Mouse (Mus musculus): ENCODE data around the gene Arhgap10.

The Arhgap10 gene

DNA sequence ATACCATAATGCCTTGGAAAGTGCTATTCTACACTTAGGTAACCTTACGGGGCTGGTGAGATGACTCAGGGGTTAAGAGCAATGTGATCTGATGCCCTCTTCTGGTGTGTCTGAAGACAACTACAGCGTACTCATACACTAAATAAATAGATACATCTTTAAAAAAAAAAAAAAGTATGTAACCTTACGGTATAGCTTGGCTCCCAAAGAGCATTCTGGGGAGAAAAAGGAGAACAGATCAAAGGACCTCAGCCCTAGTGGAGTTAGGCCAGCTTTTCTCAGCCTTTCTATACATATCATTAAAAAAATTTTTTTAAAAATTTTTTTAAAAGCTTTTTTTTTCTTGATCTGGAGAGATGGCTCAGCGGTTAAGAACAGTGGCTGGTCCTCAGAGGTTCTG lies 2.8 kb upstream of the Arhgap10 start:
- in situ Hi-C loops (cut with MboI; ENCODE audit: low pct_unique_long_range_greater_than_20kb in 1 of 2, low sequenced_read_pairs in 2 of 2, unreplicated experiment in 1 of 2): loop anchor here (10.0 kb wide), 2 partner anchors 96 to 106 kb away; no protein-coding TSS in a partner anchor

DNA sequence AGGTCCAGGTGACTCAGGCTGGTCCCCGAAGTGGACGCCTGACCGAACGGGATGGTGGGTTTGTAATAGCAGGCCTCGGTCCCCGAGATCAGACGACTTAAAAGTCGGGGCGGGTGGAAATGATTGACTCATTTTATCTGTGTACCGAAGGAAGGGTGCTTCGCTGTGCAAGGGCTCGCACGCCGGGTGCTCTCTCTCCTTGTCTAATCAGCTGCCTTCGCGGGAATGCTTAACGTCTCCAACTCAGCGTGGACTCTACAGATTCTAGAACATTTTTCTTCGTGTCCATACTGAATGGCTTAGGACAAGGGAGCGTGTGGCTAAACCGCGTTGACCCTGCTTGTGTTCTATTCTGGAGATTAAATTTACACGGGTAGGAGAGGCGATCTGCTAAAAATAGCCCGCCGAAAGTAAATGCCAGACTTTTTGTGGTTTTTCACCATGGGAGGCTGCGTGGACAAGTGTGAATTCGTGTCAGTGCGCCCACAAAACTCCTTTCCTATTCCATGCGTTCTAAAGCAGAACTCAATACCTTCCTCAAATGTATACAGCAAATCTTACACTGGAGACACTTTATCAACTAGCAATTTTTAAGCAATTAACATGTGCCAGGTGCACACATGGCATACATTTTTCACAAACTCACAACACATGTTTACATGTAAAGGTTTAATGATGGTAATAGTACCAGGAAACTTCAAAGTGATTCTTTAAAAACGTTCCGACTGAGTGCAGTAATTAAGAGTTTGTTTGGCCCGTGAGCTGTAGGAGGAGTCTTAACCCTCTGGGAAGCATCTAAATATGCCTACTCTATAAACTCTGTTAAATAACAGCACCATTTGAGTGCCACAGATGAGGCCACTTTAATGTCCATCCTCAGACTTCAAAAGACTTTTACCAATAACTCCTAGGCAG lies 705 bp upstream of the Arhgap10 start:
- in situ Hi-C loops (cut with MboI; ENCODE audit: low pct_unique_long_range_greater_than_20kb in 1 of 2, low sequenced_read_pairs in 2 of 2, unreplicated experiment in 1 of 2): no loop called here

DNA sequence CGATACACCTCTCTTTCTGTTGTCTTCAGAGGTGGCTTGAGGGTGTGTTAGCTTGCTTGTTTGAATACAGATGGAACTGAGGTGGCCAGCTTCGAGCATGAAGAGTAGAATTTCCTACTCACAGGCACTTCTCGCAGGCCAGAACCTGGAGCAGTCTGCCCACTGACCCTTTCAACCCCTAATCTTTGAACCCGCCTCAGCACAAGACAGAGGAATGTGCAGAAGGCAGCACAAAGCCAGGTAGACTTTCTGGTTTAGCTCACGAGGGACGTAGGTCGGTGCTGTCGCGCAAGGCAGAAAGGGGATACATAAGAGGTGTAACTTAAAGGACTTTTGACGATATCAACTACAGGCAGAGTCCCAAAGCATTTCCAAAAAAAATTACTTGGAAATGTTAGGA lies 908 bp downstream of the Arhgap10 start:
- in situ Hi-C loops (cut with MboI; ENCODE audit: low pct_unique_long_range_greater_than_20kb in 1 of 2, low sequenced_read_pairs in 2 of 2, unreplicated experiment in 1 of 2): no loop called here

DNA sequence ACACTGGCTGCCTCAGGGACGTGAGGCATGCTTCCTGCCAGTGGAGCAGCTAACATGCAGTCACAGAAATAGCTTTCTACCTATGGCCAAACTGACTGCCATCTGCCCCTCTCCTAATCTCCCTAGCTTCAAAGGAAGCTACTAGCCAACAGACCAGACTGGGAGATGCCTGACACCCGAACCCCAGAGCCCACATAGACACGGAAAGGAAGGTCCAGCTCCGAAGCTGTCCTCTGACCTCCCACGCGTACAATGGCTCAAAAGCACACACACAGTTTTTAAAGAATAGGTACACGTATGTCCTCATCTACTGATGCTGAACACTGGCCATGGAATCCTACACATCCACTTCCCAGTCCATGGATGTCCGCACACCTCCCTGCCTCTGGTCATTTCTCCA lies 2.0 kb downstream of the Arhgap10 start:
- in situ Hi-C loops (cut with MboI; ENCODE audit: low pct_unique_long_range_greater_than_20kb in 1 of 2, low sequenced_read_pairs in 2 of 2, unreplicated experiment in 1 of 2): no loop called here

DNA sequence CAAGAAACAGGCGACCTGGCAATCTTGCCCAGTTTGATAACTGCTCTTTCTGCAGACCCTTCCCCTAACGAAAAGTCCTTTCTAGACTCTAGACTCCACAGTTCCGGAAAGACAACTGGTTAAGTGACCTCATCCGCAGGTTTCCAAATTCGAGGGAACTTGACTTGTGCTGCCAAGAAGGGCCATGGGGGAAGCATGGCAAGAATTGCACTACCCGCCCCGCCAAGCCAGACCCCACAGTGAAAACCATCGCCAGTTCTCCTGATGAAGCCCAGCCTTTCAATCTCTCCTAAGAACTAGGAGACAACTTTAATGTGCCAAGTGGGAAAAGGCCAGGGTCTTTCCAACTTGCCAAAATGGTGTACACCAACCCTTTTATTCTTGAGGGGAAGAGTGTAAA lies 2.6 kb downstream of the Arhgap10 start:
- in situ Hi-C loops (cut with MboI; ENCODE audit: low pct_unique_long_range_greater_than_20kb in 1 of 2, low sequenced_read_pairs in 2 of 2, unreplicated experiment in 1 of 2): no loop called here

DNA sequence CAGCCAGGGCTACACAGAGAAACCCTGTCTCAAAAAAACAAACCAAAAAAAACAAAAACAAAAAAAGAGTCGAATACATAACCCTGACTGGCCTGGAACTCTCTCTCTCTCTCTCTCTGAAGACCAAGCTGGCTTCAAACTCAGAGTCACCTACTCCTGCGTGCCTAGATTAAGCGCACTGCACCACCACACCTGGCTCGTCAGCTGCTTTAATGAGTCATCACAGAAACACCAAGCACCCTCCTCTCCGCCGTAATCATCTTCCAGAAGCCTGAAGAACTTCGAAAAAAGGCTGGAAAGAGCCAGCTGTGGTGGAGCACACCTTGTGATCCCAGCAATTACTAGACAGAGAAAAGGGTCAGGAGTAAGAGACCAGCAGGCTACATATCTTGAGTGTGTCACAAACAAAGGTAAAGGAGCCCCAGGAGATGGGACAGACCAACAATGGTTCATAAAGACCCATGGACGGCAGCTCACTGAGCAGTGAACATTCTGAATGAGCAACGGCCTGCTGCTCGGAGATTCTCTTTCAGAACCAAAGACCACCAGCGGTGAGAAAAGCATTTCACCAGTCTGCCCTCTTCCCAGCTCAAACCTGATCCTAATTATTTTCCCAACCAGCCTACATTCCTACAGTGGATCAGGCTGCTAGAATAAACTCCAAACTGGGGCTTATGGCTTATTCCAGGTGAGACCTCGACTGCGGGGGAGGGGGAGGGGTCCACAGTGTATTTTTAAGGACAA lies 5.8 kb downstream of the Arhgap10 start:
- in situ Hi-C loops (cut with MboI; ENCODE audit: low pct_unique_long_range_greater_than_20kb in 1 of 2, low sequenced_read_pairs in 2 of 2, unreplicated experiment in 1 of 2): no loop called here

DNA sequence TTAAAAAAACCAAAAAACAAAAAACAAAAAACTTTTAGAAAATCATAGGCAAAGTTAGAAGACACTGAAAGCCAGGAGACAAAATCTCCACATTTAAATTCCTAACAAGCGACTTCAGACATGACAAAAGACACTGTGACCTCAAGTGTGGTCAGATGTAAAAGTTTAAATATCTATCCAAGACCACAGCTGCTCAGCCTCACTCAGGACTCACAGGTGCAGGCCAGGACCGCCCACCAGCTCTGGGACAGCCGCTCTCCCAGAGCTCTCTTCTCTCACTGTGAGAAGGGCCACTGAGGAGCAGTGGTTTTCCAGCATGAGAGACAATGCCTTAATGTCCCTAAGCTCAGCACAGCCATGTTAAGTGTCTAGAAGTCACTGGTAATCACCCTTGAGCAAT lies 7.3 kb downstream of the Arhgap10 start:
- in situ Hi-C loops (cut with MboI; ENCODE audit: low pct_unique_long_range_greater_than_20kb in 1 of 2, low sequenced_read_pairs in 2 of 2, unreplicated experiment in 1 of 2): no loop called here

DNA sequence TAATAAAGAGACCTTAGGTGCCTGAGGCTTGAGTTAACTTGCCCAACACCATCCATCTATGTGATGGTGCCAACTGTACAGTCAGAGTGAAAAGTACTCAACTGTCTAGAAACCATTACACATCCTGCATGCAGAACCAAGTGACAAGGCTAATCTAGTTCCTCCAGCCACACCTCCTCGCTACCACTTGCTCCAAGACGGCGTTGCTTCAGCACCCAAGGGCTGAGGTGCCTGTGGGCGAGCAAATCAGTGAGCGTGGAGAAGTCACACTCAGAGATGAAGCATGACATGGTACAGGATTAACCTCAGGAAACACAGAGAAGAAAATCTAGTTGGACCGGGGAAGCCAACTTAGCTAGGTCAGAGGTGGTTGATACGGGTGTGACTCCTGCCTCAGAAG lies 8.7 kb downstream of the Arhgap10 start:
- in situ Hi-C loops (cut with MboI; ENCODE audit: low pct_unique_long_range_greater_than_20kb in 1 of 2, low sequenced_read_pairs in 2 of 2, unreplicated experiment in 1 of 2): no loop called here

DNA sequence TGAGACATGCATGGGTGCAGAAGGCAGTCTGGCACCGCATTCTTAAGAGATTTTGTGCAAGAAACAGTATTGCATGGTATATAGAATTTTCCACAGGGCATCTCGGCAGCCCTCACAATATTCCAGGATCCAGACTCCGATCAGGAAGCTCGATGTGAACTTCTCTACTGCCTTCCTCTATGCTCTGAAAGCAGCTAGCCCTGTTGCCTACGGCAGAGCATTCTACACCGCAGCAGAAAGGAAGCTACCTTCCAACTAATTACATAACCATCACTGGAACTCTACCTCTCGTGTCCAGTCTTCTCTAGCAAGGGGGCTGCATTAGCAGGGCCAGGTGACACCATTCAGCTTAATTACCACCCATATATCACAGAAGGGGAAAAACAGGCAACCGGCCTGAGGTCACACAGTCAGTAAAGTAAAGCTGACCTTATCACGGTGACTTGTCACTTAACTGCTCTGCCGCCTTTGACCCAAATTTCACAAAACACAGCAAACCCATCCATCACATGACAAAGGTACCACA lies 10.2 kb downstream of the Arhgap10 start:
- in situ Hi-C loops (cut with MboI; ENCODE audit: low pct_unique_long_range_greater_than_20kb in 1 of 2, low sequenced_read_pairs in 2 of 2, unreplicated experiment in 1 of 2): no loop called here

DNA sequence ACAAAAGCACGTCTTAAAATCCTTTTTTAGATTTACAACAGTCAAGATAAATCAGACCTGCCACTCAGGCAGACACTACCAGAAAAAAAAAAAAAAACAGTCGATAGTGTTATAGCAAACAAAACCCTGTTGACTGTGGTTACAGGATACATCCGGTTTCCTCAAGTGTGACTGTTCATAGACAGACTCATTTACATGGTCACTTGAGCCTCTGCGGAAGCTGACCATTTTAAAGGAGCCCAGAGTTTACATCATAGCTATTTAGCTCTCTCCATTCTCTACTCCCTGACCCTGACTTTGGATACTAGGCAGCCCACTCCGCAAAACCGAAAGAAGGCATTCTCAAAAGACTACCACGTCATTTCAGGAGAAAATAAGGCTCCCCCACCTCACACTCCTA lies 11.2 kb downstream of the Arhgap10 start:
- in situ Hi-C loops (cut with MboI; ENCODE audit: low pct_unique_long_range_greater_than_20kb in 1 of 2, low sequenced_read_pairs in 2 of 2, unreplicated experiment in 1 of 2): no loop called here

DNA sequence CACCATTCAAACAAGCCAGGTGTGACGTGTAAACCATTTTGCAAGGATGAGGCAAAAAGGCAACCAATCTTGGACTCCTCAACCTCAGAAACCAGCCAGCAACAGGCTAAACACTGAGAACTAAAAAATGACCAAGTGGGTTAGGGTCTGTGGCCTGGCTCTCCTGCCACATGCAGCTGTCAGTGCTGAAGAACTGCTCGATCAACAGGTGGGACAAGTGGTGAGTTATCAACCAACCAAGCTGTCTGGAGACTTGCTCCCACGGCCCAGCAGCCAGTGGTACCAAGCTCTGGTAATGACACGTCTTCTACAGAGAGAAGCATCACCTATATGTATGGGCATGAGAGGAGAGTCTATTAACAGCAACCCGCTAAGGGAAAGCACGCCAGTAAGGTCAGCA lies 15.2 kb downstream of the Arhgap10 start:
- in situ Hi-C loops (cut with MboI; ENCODE audit: low pct_unique_long_range_greater_than_20kb in 1 of 2, low sequenced_read_pairs in 2 of 2, unreplicated experiment in 1 of 2): no loop called here

DNA sequence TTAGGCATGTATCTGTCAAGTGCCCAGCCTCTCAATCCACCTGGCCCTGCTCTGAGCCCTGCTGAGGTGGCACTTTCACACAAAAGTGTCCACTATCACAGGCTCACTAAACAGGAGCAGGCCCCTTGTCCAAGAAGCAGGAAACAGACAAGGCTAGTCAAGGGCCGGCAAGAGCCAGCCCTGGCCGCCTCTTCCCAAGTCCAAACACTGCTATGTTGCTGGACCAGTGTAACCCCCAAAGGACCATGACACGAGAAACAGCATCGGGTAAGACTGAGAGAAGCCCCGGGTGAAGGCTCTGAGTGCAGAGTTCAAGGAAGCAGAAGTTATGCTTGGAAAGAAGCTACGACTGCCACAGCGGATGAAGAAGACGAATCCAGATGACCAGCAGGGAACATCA lies 16.6 kb downstream of the Arhgap10 start:
- in situ Hi-C loops (cut with MboI; ENCODE audit: low pct_unique_long_range_greater_than_20kb in 1 of 2, low sequenced_read_pairs in 2 of 2, unreplicated experiment in 1 of 2): no loop called here

DNA sequence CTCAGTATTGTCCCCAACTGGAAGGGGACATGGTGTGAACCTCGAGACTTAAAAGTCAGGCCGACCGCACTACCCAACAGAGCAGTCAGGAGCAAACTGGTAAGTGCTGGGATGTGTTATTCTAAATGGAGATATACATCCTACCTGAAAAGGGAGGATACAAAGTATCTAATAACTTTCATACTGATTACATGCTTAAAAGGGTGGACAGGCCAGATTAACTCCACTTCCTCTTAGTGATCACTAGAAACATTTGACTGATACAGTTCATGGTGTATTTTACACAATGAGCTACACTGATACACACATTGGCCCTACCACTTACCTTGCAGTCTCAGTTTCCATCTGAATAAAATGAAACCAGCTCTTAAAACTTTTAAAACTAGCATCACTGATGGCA lies 17.5 kb downstream of the Arhgap10 start:
- in situ Hi-C loops (cut with MboI; ENCODE audit: low pct_unique_long_range_greater_than_20kb in 1 of 2, low sequenced_read_pairs in 2 of 2, unreplicated experiment in 1 of 2): no loop called here

DNA sequence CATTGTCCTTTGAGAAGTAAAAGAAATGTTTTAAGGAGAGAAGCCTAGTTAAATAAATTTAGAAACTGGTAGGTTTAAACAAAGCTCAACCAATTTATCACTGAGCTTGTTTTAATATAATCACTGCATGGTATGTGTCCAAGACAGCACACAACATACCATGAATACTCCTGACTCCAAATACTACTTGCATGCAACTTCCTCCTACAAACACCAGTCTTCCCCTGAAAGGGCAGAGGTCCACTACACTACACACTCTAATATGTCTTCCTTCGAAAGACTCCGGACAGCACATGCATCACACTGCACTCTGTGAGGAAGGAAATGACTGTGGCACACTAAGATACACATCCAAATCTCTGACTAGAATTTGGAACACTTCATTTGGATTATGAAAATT lies 20.3 kb downstream of the Arhgap10 start:
- in situ Hi-C loops (cut with MboI; ENCODE audit: low pct_unique_long_range_greater_than_20kb in 1 of 2, low sequenced_read_pairs in 2 of 2, unreplicated experiment in 1 of 2): no loop called here

DNA sequence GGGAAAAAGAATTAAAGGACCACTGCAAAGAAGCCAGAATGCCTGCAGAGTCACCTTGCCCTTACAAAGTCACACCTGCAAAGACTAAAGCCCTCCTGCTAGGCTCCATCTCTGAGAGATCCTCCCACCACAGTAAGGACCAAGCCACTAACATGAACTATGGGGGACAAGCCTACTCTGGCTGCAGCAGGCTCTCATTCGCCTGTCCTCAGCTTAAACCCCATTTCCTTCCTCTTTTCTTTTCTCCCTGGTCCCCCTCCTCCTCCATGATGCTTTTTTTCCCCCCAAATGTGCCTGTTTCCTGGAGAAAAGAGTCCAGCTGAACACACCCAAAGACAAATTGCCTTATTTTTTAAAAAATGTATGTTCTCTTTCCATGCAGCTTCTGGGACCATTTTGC lies 21.5 kb downstream of the Arhgap10 start:
- in situ Hi-C loops (cut with MboI; ENCODE audit: low pct_unique_long_range_greater_than_20kb in 1 of 2, low sequenced_read_pairs in 2 of 2, unreplicated experiment in 1 of 2): no loop called here

DNA sequence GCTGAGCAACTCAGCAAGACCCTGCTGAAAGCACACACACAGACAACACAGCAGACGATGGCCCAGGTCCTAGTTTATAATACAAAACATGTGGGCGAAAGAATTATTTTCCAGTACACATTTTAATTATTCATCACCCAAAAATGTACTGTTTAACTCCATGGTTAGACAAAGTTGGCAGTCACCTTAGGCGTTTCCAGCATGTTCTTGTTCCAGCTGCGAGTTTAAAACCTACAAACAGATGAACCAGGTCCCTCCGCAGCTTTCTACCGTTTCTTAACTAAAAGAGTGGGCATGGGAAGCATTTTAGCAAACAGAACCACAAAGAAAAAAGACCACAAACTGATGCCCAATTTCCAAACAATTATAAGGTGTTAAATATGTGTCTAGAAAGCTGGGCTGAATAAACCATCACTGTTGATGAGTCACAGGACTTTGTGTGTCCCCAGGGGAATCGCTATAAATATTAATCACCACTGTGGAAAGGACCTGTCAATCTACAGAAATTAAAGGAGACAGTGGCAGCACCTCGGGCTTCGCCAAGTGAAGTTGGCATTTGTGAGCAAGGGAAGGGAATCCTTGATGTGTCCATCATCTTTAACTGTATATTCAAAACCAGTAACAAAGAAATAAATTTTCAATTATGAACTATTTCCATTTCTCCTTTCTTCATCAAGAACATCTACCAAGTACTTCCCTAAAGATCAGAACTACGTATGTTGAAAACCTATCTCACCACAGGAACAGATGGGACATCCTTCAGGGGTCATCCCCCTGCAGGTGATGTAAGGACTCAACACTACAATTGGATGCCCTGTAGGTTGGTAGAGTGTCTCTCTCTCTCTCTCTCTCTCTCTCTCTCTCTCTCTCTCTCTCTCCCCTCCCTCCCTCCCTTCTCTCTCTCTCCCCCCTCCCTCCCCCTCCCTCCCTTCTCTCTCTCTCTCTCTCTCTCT lies 23.1 kb downstream of the Arhgap10 start:
- in situ Hi-C loops (cut with MboI; ENCODE audit: low pct_unique_long_range_greater_than_20kb in 1 of 2, low sequenced_read_pairs in 2 of 2, unreplicated experiment in 1 of 2): no loop called here

DNA sequence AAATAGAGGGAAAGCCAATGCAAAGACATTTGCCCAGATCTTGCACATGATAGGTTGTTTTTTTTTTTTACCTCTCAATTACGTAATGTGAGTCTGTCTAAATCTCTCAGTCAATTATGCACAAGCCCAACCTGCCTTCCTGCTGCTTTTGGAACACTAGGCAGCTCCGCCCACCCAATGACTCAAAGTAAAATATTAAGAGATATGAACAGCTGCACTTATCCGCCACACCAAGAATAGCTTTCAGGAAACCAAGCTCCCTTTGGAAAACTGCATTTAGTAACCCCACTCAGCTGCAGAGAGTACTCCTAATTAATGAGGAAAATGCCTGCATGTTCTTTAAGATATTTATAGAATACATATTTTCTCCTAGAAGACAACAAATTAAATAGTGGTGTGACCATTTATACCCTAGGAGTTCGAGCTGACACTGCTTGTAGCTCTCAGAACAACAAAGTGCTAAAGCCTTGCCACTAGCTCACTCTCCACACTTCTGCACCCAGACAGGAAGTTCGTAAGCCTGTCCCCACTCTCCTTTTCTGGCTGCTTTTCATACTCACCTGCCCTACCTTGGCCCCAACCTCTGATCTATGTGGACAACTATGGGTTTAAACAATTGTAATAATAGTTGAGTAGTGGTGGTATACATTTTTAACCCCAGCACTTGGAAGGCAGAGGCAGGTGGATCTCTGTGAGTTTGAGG lies 25.2 kb downstream of the Arhgap10 start:
- in situ Hi-C loops (cut with MboI; ENCODE audit: low pct_unique_long_range_greater_than_20kb in 1 of 2, low sequenced_read_pairs in 2 of 2, unreplicated experiment in 1 of 2): no loop called here
